Mouse (Mus musculus): ENCODE measurements around the gene Gm20388.

- no peak for TF ChIP-seq POLR2A (IDR thresholded peaks at IDR 0.05; ENCODE audit: extremely low read depth, insufficient read depth, low read length)
- TF ChIP-seq CTCF (IDR thresholded peaks at IDR 0.05; ENCODE audit: extremely low read depth, insufficient read depth, low read length) = no peak
Measured at GRCm38 (mm10) chr8:122574264-122574663, 2663.6 kb downstream of the Gm20388 start.

Data from cortical plate, adult 2 months (tissue).